Mouse (Mus musculus) C2C12 (cell line): Measurements from ENCODE around the gene Rad51. TPM values are rescaled to one million over a fixed set of nuclear protein-coding genes. Genes with fewer than 3 reads are reported as not detected.
A peak's percentile ranks its signal among the peaks of the same experiment; 100 is the strongest.

ENCODE experiments used
- H3K27me3 ChIP-seq: one replicate; pipeline ENCODE4 v1.6.1; 2011; ENCODE audit not compliant: control insufficient read depth, insufficient read depth, insufficient read length
- H3K36me3 ChIP-seq: one replicate; pipeline ENCODE4 v1.6.1; 2011; ENCODE audit not compliant: control insufficient read depth, insufficient read depth
- H3K4me3 ChIP-seq: one replicate; pipeline ENCODE4 v1.5.1; 2011; ENCODE audit warnings: mild to moderate bottlenecking, control low read depth; ENCODE audit not compliant: poor library complexity, insufficient read depth, severe bottlenecking
- H3K79me2 ChIP-seq: one replicate; pipeline ENCODE4 v1.6.1; 2011; ENCODE audit not compliant: control insufficient read depth, insufficient read depth
- H3K79me3 ChIP-seq: one replicate; pipeline ENCODE4 v1.6.1; 2011; ENCODE audit warnings: low read depth, control low read depth
- H3ac ChIP-seq: one replicate; pipeline ENCODE3; 2011; ENCODE audit warnings: low read depth; ENCODE audit not compliant: control insufficient read depth, insufficient read length
- CEBPB ChIP-seq: IDR thresholded peaks from one replicate; pipeline ENCODE4 v1.6.1; 2011; ENCODE audit warnings: low read depth, mild to moderate bottlenecking, control low read depth, moderate library complexity
- CTCF ChIP-seq: IDR thresholded peaks from one replicate; pipeline ENCODE4 v1.5.1; 2011; ENCODE audit not compliant: control insufficient read depth, insufficient read depth, insufficient read length
- FOSL1 ChIP-seq: IDR thresholded peaks from one replicate; pipeline ENCODE4 v1.8.0; 2011; ENCODE audit warnings: mild to moderate bottlenecking, low read length; ENCODE audit not compliant: poor library complexity, insufficient read depth, severe bottlenecking
- MAX ChIP-seq: IDR thresholded peaks from one replicate; pipeline ENCODE4 v1.6.1; 2011; ENCODE audit warnings: mild to moderate bottlenecking, control low read depth
- MYOD1 ChIP-seq: IDR thresholded peaks from one replicate; pipeline ENCODE4 v1.6.1; 2011; ENCODE audit warnings: low read depth; ENCODE audit not compliant: control insufficient read depth, insufficient read length
- MYOG ChIP-seq: IDR thresholded peaks from one replicate; pipeline ENCODE4 v1.6.1; 2011; ENCODE audit not compliant: control insufficient read depth, insufficient read length; ENCODE audit errors: extremely low read depth
- USF1 ChIP-seq: IDR thresholded peaks from one replicate; pipeline ENCODE4 v1.6.1; 2011; ENCODE audit warnings: low read depth, mild to moderate bottlenecking, control low read depth, moderate library complexity
- polyA plus RNA-seq: library from polyadenylated mRNA; unstranded; fragments of >200 nt; fragmentation: generic; extraction: Trizol; gene quantifications from one replicate; pipeline ENCODE4 v1.2.1, GENCODE M21; 2012; ENCODE audit warnings: missing spikeins

Gene Rad51
- polyA plus RNA-seq, 1 experiment, result 28.6 TPM

- Histone ChIP-seq H3K79me2 (peaks cover 28% of the 10 kb centered on the region), H3K36me3 (peaks cover 11% of the 10 kb centered on the region)
These were observed 64.9 kb downstream of the Rad51 start for GRCm38 (mm10) chr2:119177384-119177939.

GRCm38 (mm10) chr2:119182914-119183313 lies 70.3 kb downstream of the Rad51 start:
- peaks cover 10% of the 10 kb centered on the region for H3K36me3 ChIP-seq
- no peak overlapping the region for H3K4me3 ChIP-seq
- no peaks in the 10 kb centered on the region for H3K27me3 ChIP-seq
- no peaks in the 10 kb centered on the region for H3K79me3 ChIP-seq
- peaks cover 8% of the 10 kb centered on the region for H3K79me2 ChIP-seq
- TF ChIP-seq MYOD1 (no peak), FOSL1 (no peak), CTCF (no peak), MYOG (no peak), USF1 (no peak), MAX (no peak), CEBPB (no peak)
- no peak overlapping the region for H3ac ChIP-seq

More at GRCm38 (mm10) chr2:119177384-119177939, 64.9 kb downstream of the Rad51 start:
- TF ChIP-seq CTCF, result no peak
- no peak for TF ChIP-seq USF1
- no peak for TF ChIP-seq CEBPB
- no peak for TF ChIP-seq FOSL1
- TF ChIP-seq MYOG, result no peak
- TF ChIP-seq MAX, result no peak
- no peak for TF ChIP-seq MYOD1
- Histone ChIP-seq H3K79me3 (peaks cover 9% of the 10 kb centered on the region), H3K27me3 (no peaks in the 10 kb centered on the region), H3ac (no peak overlapping the region), H3K4me3 (no peak overlapping the region)

GRCm38 (mm10) chr2:119189029-119189710 lies 76.6 kb downstream of the Rad51 start:
- no peaks in the 10 kb centered on the region for H3K79me2 ChIP-seq
- no peaks in the 10 kb centered on the region for H3K79me3 ChIP-seq
- H3K4me3 ChIP-seq, result no peak overlapping the region
- H3K36me3 ChIP-seq, result no peaks in the 10 kb centered on the region
- TF ChIP-seq MYOG, result no peak
- TF ChIP-seq MYOD1, result no peak
- TF ChIP-seq MAX, result no peak
- no peak for TF ChIP-seq USF1
- peak; percentile 79 for TF ChIP-seq CTCF
- no peak for TF ChIP-seq FOSL1
- H3ac ChIP-seq, result peak overlapping the region; percentile 7
- no peaks in the 10 kb centered on the region for H3K27me3 ChIP-seq

DNA sequence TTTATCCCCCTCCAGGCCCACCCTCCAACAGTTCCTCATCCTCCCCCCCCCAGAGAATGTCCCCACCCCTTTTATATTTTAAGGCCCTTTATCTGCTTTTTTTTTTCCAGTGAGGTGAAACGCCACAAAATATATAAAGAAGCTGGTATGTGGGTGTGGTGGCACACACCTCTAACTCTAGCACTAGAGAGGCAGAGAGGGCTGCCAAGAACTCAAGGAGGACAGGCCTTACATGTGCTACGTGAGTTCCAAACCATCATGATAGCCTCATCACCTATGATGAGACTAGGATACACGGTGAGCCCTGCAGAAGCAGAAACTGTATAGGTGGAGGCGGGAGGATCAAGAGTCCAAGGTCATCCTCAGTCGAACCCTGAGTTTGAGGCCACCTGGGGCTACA lies 78.4 kb downstream of the Rad51 start:
- Histone ChIP-seq H3K79me2 (no peaks in the 10 kb centered on the region), H3K4me3 (no peak overlapping the region), H3K27me3 (no peaks in the 10 kb centered on the region), H3ac (no peak overlapping the region), H3K79me3 (no peaks in the 10 kb centered on the region), H3K36me3 (no peaks in the 10 kb centered on the region)
- no peak for TF ChIP-seq CEBPB
- no peak for TF ChIP-seq CTCF
- no peak for TF ChIP-seq MYOD1
- no peak for TF ChIP-seq FOSL1
- TF ChIP-seq MAX, result no peak
- no peak for TF ChIP-seq MYOG
- TF ChIP-seq USF1, result no peak

DNA sequence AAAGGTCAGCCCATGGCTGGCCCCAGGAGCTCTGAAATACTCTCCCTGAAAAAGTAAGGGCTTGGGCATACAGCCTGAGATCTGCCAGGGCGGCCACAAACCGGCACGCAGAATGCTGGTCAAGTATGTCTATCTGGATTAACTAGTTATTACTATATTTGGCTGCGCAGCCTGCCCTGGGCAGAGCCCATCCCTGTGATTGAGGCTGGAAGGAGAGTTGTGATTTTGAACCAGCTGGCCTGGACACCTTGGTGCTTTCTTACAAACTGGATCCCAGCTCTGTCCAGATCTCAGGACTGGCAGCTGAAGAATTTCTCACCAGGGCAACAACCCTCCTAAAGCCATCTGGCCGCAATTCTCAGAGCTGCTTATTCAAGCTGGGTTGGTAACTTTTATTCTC lies 81.5 kb downstream of the Rad51 start:
- Histone ChIP-seq H3K79me2 (no peaks in the 10 kb centered on the region), H3ac (no peak overlapping the region), H3K36me3 (no peaks in the 10 kb centered on the region), H3K27me3 (no peaks in the 10 kb centered on the region), H3K79me3 (no peaks in the 10 kb centered on the region), H3K4me3 (no peak overlapping the region)
- TF ChIP-seq MYOG (no peak), MAX (no peak), USF1 (no peak), CTCF (no peak), MYOD1 (no peak), CEBPB (no peak), FOSL1 (no peak)

DNA sequence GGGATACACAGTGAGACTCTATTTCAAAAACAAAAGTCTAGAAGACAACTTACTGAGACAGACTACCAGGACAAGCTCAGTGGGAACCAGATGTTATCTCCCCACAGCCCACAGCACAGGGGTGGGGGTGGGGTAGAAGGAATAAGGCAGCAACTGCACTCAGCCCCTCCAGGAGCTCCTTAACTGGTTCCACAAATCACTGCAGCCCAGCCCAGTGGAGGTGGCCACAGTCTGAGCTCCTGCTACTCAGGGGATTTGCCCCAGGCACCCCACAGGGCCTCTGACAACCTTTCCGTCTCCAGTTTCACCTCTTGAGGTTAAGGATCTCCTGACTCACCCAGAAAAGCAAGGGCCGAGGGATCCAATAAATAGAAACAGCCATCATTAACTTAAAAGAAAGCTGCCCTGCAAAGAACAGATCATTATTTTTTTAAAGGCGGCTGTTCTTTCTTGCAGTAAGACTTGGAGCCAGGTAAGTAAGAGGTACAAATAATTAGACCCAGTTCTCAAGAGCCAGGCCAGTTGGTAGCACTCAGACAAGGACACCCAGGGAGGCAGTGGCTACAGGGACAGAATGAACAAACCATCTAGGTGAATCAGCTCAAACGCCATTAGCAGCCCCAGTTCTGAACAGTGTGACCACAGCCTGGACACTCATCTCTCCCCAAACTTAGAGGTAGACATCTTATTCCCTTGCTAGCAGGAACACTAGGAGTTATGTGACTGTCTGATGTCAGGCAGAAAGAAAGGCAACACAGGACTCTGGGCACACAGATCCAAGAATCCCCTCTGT lies 83.9 kb downstream of the Rad51 start:
- Histone ChIP-seq H3K79me2 (no peaks in the 10 kb centered on the region), H3K79me3 (no peaks in the 10 kb centered on the region), H3K36me3 (no peaks in the 10 kb centered on the region), H3K27me3 (no peaks in the 10 kb centered on the region), H3ac (no peak overlapping the region), H3K4me3 (no peak overlapping the region)
- TF ChIP-seq MYOD1, result no peak
- no peak for TF ChIP-seq FOSL1
- TF ChIP-seq CEBPB, result no peak
- no peak for TF ChIP-seq USF1
- TF ChIP-seq CTCF, result no peak
- TF ChIP-seq MYOG, result no peak

Other genes with a start within 250 kb of the Rad51 start
- 8.6 TPM for gene Bahd1, start 212.4 kb upstream of the Rad51 start, polyA plus RNA-seq
- 21.3 TPM for gene Chst14, start 186.3 kb upstream of the Rad51 start, polyA plus RNA-seq
- 9.3 TPM for gene Ccdc32, start 83.4 kb upstream of the Rad51 start, polyA plus RNA-seq
- gene Rpusd2, start 78.0 kb upstream of the Rad51 start, polyA plus RNA-seq, result 4.2 TPM
- 3.2 TPM for gene Knl1, start 65.7 kb upstream of the Rad51 start, polyA plus RNA-seq
- 21.8 TPM for gene Rmdn3, start 44.2 kb downstream of the Rad51 start, polyA plus RNA-seq
- gene Gchfr, start 55.0 kb downstream of the Rad51 start, polyA plus RNA-seq, result 80.5 TPM
- 1.5 TPM for gene Gm14137, start 61.7 kb downstream of the Rad51 start, polyA plus RNA-seq
- gene Zfyve19, start 95.8 kb downstream of the Rad51 start, polyA plus RNA-seq, result 27.1 TPM
- gene Dnajc17, start 96.0 kb downstream of the Rad51 start, polyA plus RNA-seq, result 12.3 TPM
- 0.12 TPM for gene Ppp1r14d, start 117.1 kb downstream of the Rad51 start, polyA plus RNA-seq
- 0.82 TPM for gene Spint1, start 124.6 kb downstream of the Rad51 start, polyA plus RNA-seq
- 0.55 TPM for gene Rhov, start 158.5 kb downstream of the Rad51 start, polyA plus RNA-seq
- gene Vps18, start 175.9 kb downstream of the Rad51 start, polyA plus RNA-seq, result 14.9 TPM
- gene Dll4, start 213.0 kb downstream of the Rad51 start, polyA plus RNA-seq, result not detected
- 60.7 TPM for gene Chac1, start 238.4 kb downstream of the Rad51 start, polyA plus RNA-seq